Mouse (Mus musculus): ENCODE data around the gene Akap13.

Gene Akap13
- long read RNA-seq, experiment 1, partial matches to known transcripts = 17 of 52 reads
- long read RNA-seq, experiment 1, other reads (novel, unspliced or antisense) = 30 of 52 reads
- long read RNA-seq, experiment 2, transcript Akap13-208 (9 exons, 1,269 nt) = major isoform, 8 of 58 reads
- long read RNA-seq, experiment 2, partial matches to known transcripts = 21 of 58 reads
- long read RNA-seq, experiment 2, other reads (novel, unspliced or antisense) = 25 of 58 reads

- intact Hi-C loops (cut with DNase I) = loop anchor here (5.0 to 10.0 kb wide), 2 partner anchors 62 to 99 kb away; no protein-coding TSS in a partner anchor
Measured at GRCm38 (mm10) chr7:75455223-75456151, at the start of gene Akap13. Gene Akap13, plus strand, starts transcription at chr7:75455534.

- intact Hi-C loops (cut with DNase I) = no loop called here
Measured at GRCm38 (mm10) chr7:75410641-75411040, 44.7 kb upstream of the Akap13 start.

- intact Hi-C loops (cut with DNase I) = no loop called here
Measured at GRCm38 (mm10) chr7:75411226-75411625, 44.1 kb upstream of the Akap13 start.

GRCm38 (mm10) chr7:75412011-75412510, 43.3 kb upstream of the Akap13 start:
- intact Hi-C loops (cut with DNase I) = no loop called here

DNA sequence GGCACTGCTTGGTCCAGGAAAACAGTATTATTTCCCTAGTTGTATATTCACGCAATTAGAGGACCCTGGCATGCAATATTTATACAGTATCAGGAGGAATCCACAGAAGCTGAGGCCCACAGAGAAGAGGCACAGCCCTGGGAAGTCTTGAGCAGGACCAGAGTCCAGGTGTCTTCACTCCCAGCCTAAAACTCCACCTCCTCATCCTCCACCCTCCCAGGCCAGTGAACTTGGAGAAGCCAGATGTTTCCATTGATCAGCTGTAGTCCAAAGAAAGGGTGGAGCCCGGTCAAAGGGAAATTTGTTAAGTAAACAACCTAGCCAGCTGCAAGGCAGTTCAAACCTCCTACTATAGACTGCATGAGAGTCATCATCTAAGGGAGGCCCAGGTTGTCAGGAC, 42.8 kb upstream of the Akap13 start:
- intact Hi-C loops (cut with DNase I) = no loop called here

DNA sequence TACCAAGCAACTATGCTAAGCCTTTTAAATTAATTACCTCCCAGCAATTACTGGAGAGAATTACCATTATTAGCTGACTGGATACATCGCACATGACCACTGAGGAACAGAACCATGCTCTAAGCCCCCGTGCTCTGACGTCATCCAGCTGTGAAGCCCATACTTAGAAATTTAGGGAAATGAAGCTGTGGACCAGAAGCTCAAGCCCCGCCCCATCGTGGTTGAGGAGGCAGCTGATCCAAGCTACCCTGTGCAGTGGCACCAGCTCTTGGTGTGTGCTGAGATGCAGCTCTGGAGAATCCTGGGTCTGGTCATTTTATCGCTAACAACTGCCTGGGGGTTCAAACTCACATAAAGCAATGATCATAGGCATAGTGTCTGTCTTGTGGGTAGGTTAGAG, 41.4 kb upstream of the Akap13 start:
- intact Hi-C loops (cut with DNase I) = no loop called here

DNA sequence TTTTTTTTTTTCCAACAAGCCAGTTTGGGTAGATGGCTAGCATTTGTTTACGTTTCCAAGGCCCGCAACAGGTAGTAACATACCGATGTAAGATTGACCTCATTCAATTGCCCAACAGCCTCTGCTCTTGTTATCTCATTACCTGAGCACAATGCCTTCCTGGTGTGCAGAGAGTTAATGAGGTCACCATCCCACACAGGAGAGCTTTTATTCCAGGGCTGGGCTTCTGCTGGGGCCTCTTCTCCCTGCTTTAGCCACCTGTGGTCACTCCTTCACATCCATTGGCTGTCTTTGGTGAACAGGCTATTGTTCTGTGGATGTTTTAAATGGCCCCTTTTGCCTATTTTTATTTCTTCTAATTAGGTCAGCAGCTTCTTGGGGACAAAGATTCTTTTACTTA, 41.0 kb upstream of the Akap13 start:
- intact Hi-C loops (cut with DNase I) = no loop called here

DNA sequence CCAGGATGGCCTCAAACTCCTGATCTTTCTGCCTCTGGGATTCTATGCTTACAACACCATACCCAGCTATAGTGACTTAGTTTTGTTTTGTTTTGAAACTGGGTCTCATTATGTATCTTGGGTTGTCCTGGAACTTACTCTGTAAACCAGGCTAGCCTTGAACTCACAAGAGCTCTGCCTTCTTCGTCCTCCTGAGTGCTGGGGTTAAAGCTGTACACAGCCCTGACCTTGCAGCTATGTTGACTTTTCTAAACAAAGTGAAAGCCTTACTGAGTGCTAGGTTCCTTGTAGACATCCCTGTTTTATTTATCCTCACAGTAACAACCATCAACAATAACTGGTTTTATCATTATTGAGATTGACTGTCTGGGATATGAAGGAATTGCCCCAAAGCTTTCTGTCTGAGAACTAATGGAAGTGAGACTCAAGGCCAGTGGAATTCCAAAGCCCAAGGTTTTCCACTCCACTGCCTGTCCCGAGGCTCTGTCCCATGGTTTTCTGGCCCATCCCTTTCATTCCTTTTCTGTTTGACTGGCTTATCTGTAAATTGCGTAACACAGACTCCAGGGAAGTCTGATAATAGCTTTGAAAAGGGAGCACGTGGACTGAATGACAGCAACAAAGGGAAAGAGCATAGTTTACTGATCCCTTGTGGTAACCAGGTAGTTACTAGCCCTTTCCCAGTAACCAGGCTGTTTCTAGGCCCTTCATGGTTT, 40.0 kb upstream of the Akap13 start:
- intact Hi-C loops (cut with DNase I) = no loop called here

DNA sequence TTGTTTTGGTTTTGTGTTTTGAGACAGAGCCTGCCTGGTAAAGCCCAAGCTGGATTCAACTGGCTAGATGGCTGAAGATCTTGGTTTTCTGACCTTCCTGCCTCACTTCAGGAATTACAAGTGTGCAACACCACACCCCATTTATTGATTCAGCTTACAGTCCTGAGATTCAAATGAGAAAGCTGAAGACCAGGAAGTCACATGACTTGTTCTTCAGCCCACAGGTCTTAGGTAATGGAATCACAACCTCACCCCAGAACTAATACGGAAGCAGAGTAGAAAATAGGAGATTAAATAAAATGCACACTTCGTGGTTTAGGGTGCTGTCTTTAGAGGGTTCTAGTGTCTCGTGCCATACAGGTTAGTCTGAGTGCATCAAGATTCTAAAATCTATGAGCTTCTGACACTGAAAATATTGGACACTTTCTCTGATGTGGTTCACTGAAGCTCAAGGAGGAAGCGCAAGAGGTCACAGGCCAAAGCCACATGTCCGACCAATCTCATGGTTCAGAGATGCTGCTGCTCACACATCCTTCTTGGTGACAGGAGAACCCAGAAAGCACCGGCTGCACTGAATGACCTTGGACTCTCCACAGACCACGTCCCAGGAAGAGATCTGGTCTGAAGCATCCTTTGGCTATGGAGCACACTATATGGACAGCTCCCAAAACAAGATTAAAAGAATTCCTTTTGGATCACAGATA, 39.3 kb upstream of the Akap13 start:
- intact Hi-C loops (cut with DNase I) = no loop called here

- intact Hi-C loops (cut with DNase I) = no loop called here
Measured at GRCm38 (mm10) chr7:75420927-75421326, 34.4 kb upstream of the Akap13 start.

DNA sequence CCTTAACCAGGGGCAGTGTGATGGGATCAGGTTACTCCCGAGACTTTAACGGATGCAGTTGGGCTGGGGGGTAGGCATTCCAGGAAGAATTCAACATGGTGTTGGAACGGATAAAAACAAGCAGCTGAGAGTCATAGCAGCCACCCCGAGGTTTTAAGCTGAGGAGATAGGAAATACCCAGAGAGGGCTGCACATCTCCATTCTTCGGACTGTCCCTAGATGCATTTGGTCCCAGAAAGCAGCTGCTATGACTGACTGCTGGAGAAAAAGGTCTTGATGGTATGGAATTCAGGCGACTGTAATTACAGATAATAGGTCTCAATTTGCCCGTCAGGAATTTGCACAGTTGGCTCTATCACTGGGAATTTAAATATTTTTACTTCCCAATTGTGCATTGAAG, 31.2 kb upstream of the Akap13 start:
- intact Hi-C loops (cut with DNase I) = no loop called here

DNA sequence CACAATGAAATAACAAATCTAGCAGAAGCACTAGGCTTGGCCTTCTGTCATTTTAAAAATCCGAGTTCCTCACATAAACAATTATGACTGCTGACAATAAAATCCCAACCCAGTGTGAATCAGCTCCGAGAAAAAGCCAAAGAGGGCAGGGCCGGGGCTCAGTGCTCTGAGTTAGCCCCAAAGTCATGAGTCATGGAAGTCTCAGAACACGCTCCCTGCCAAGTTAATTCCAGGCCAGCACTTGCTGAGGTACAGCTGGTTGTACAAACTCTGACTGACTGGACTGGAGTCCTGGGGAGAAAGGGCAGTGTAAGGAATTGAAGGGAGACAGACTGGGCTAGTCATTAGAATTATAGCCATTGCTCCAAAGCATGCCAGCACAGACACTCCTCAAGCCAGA, 28.0 kb upstream of the Akap13 start:
- intact Hi-C loops (cut with DNase I) = no loop called here

- intact Hi-C loops (cut with DNase I) = no loop called here
Measured at GRCm38 (mm10) chr7:75428913-75429312, 26.4 kb upstream of the Akap13 start.

DNA sequence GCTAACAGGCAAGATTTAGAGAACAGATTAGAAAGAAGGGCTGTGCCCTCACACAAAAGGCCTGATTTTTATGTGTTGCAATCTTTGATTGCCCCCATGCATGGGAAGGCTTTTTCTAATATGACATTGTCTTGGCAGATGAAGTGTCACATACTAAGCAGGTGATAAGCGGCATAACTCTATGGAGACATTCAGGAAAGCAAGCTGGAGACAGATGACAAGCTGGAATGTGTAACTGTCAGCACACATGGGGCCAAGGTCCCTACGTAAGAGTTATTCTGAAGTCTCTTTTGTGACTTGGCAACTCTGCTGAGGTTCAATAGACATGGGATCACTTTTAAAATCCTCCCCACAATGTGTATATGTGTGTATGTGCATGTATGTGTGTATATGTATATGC, 24.8 kb upstream of the Akap13 start:
- intact Hi-C loops (cut with DNase I) = no loop called here

GRCm38 (mm10) chr7:75431043-75431442, 24.3 kb upstream of the Akap13 start:
- intact Hi-C loops (cut with DNase I) = no loop called here

DNA sequence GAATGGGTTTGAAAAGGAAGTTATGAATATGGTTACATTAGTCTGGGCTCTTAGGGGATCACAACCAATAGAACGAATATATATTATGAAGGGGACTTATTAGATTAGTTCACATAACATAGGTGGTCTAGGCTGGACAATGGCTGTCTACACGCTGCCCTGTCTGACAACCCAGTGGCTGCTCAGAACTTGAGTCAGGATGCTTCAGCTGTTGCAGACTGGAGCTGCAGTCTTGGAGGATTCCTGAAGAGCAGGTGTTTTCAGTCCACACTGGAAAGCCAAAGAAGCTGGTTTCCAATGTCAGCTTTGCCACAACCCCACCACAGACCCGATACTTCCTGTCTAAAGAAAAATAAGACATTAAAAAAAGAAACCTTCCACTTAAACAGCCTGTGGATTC, 23.3 kb upstream of the Akap13 start:
- intact Hi-C loops (cut with DNase I) = no loop called here

DNA sequence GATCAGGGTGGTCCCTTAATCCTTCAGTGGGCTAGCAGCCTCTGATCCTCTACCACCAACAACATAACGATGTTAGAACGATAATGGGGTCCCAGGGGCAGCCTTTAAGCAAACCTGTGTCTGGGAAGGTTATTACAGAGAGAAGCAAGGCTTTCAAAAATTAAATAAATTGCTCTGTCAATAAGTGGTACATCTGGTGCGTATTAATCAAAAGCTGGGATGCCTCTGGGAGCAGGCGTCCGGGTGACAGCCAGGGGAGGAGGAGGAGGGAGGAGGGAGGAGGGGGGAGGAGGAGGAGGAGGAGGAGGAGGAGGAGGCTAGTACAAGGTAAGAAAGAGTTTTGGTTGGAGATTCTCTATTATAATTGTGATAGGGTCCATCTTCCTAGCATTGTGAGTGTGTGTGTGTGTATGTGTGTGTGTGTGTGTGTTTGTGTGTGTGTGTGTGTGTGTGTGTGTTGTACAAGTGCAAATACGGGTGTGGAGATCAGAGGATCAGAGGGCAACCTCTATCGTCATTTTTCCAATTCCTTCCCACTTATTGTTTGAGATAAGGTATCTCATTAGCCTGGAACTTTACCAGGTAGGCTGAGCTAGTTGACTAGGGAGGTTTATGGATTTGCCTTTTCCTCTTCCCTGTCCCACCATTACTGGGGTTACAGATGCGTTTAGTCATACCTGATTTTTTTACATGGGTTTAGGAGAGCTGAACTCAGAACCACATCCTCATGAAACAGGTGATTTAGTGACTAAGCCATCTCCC, 18.7 kb upstream of the Akap13 start:
- intact Hi-C loops (cut with DNase I) = no loop called here

- intact Hi-C loops (cut with DNase I) = no loop called here
Measured at GRCm38 (mm10) chr7:75439570-75439969, 15.8 kb upstream of the Akap13 start.

GRCm38 (mm10) chr7:75440241-75440640, 15.1 kb upstream of the Akap13 start:
- intact Hi-C loops (cut with DNase I) = no loop called here

DNA sequence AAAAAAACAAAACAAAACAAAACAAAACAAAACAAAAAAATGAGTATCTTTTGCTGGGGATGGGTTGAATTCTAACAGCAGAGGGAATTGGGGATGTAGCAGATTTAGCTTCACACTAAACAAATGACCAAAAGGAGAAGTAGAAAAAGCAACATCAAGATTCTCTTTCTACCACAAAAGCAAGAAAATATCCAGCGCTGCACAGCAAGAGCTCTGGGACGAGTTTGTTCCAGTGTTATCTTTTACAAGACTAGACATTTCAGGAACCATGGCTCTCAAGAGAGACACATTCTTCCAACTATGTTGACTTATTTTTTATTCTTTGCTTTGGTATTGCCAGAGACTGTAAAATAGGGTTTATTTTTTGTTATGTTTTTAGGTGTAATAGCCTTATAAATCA, 13.4 kb upstream of the Akap13 start:
- intact Hi-C loops (cut with DNase I) = no loop called here
